Mouse (Mus musculus): ENCODE results near the gene Larp4. TPM values are rescaled to one million over a fixed set of nuclear protein-coding genes. Genes with fewer than 3 reads are reported as not detected.

Gene Larp4
- polyA plus RNA-seq, 1 experiment, result 15.4 TPM

GRCm38 (mm10) chr15:100004677-100005273 lies 34.9 kb downstream of the Larp4 start:
- DNase-seq (ENCODE audit: low spot score), result no peak

GRCm38 (mm10) chr15:100006180-100006579 lies 36.3 kb downstream of the Larp4 start:
- no peak for DNase-seq (ENCODE audit: low spot score)

GRCm38 (mm10) chr15:100018280-100018899 lies 48.5 kb downstream of the Larp4 start:
- DNase-seq (ENCODE audit: low spot score), result no peak

- no peak for DNase-seq (ENCODE audit: low spot score)
Observed at GRCm38 (mm10) chr15:100021175-100021574, 51.3 kb downstream of the Larp4 start.

GRCm38 (mm10) chr15:100022923-100023322 lies 53.1 kb downstream of the Larp4 start:
- no peak for DNase-seq (ENCODE audit: low spot score)

GRCm38 (mm10) chr15:100025076-100025834 lies 55.4 kb downstream of the Larp4 start:
- no peak for DNase-seq (ENCODE audit: low spot score)

GRCm38 (mm10) chr15:100028133-100028532 lies 58.3 kb downstream of the Larp4 start:
- no peak for DNase-seq (ENCODE audit: low spot score)

GRCm38 (mm10) chr15:100029497-100029896 lies 59.6 kb downstream of the Larp4 start:
- DNase-seq (ENCODE audit: low spot score), result no peak

GRCm38 (mm10) chr15:100029900-100030299 lies 60.0 kb downstream of the Larp4 start:
- DNase-seq (ENCODE audit: low spot score), result no peak

DNA sequence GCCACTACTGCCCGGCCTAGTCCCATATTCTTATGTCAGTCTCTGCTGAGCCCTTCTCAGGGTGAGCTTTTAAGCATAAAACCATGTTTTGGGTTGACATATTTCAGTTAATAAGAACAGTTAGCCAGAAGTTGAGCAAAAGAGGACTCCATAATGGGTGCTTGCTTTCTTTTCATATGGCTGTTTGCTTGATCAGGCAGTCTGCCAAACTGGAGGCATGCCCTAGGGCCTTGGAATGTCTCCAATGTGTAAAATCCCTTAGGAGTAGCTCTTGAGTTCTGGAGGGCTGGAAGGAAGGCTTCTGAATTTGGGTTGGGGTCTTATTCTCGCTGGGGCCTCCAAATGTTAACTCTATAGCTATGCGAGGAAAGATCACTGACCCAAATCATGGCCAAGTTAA lies 62.7 kb downstream of the Larp4 start:
- DNase-seq (ENCODE audit: low spot score), result no peak

DNA sequence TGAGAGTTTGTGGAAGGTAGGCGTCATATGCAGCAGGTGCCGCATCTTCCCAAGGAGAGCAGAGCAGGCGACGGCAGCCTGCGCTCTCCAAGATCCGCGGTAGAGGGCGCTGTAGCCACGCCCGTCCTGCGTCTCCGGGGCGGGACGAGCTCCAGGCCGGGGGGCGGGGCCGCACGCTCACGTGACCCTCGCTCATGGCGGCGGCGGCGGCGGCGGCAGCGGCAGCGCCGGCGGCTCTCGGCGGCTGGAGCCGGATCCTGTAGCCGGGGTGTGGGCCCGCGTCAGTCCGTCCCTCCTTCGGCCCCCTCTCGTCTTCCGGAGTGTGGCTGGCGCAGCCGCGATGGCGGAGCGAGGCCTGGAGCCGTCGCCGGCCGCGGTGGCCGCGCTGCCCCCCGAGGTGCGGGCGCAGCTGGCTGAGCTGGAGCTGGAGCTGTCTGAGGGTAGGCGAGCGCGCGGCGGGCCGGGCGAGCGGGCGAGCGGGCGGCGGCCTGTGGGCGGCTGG lies 68.7 kb downstream of the Larp4 start, which contains the start of gene Dip2b:
TSS of gene Dip2b (plus strand) at position 195 of the 502 bp plus-strand sequence.
- peak; percentile 97 for DNase-seq (ENCODE audit: low spot score)

DNA sequence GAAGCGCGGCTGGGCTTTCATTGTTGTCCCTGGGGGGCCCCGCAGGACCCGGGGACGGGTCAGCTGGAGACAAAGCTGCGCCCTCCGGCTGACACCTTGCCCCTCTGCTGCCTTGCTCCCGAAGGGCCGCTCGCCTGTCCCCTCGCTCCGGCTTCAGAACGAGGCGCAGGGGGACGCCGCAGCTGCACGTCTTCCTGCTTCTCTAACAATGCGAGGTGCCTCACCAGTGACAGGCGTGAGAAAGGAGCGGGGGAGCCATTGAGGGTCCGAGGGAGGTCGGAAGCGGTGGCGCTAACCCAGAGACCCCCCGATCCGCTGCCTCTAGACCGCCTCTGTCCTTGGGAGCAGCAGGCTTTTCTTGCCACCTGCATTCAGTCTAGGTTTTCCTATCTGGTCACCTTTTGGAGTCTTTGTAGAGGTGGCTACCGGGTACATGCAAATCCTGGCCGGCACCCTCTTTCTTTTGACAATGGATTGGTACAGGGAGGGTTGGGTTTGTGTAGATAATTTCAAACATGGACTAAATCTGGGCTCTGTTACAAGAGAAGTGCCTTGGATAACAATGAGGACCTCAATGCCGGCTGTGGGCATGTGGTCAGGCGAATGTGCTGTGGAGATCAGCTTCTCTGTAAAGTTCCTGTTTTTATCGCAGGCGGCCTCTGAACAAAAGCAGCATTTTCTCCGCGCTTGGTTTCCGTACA lies 69.3 kb downstream of the Larp4 start:
- no peak for DNase-seq (ENCODE audit: low spot score)

DNA sequence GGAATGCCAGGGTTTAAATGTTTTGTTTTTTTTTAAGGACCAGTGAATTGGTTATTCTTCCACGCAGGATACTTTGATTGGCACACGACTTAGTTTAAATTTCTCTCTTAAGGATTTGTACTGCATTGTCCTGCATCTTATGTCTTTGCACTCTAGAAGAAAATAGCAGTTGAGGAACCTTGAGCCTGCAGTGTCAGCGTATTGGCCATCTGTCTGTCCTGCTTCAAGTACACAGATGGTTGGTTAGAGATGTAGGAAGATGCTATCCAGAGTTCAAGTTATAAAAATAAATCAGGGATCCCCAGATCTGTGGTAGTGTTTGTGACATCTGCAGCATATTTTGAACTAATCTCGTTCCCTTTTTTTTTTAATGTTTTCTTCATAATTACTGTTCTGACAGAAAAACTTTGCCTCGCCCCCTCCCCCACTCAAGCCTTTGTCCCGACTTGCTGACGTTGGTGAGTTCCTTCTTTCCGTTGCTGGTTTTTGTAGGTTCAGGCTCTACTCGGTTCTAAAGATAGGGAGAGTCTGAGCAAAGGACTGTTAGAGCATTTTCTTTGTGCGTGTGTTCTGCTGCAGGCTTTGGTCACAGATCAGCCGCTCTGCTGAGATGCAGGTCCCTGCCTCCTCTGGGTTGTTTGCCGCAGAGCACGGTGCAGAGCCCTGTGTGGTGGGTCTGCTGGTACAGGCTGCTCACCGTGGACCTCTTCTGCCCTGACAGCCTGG lies 70.8 kb downstream of the Larp4 start:
- no peak for DNase-seq (ENCODE audit: low spot score)

GRCm38 (mm10) chr15:100041267-100042047 lies 71.6 kb downstream of the Larp4 start:
- no peak for DNase-seq (ENCODE audit: low spot score)

DNA sequence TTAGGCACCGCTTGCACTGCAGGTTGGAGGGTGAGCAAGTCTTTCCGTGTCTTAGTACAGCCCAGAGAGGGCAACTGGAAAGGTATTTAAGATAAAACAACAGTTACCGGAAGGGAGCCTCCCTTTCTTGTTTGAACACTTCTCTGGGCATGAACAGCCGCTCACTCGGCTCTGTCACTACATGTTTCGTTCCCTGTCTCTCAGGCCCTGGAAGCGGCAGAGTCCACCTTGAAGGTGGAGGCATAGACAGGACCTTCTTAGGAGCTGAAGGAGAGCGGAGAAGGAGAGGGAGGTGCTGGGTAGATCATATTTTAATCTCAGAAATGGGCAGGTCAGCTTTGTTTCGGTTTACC lies 72.2 kb downstream of the Larp4 start:
- no peak for DNase-seq (ENCODE audit: low spot score)

- no peak for DNase-seq (ENCODE audit: low spot score)
Observed at GRCm38 (mm10) chr15:100045576-100045975, 75.7 kb downstream of the Larp4 start.

DNA sequence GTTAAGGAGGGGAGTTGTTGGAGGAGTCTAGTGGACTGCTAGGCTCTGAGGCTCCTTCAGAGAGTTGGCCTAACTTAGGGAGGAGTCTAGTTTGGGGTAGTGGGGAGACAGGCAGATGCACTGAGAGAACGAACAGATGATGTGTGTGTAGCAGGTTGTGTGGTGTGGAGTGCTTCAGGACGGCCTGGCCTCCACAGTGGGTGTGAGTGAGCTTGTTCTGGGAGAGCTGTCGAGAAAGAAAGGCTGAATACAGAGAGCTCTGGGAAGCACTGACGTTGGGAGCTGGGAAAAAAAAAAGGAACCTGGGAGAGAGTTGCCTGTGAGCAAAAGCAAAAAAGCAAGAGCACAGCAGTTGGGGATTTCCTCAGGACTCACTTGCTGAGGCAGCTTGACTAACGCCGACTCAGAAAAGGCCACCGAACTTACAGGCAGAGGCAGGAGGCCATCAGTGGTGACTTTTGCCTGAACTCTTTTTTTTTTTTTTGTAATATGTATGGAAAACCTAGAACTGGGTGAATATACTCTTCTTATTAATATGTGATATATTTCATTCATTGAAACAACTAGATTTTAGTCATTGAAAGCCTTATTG lies 79.7 kb downstream of the Larp4 start:
- DNase-seq (ENCODE audit: low spot score), result no peak

DNA sequence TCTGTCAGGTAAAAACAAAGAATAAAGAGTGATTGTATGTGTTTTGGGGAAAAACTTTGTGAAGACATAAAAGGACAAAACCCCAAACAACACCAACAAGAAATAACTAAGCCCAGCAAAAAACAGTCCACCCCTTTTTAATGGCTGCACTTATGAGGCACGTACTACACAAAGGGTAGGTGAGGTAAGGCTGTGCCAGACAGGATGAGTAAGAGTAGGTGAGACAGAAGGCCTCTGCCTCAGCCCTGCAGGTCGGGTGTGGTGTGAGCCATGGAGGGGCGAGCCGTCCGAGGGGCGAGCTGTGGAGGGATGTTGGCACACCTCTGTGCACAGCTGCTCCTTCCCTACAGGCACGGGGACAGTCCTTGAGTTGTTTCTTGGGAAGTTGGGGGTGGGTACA lies 81.1 kb downstream of the Larp4 start:
- DNase-seq (ENCODE audit: low spot score), result no peak

GRCm38 (mm10) chr15:100052726-100053125 lies 82.9 kb downstream of the Larp4 start:
- no peak for DNase-seq (ENCODE audit: low spot score)

DNA sequence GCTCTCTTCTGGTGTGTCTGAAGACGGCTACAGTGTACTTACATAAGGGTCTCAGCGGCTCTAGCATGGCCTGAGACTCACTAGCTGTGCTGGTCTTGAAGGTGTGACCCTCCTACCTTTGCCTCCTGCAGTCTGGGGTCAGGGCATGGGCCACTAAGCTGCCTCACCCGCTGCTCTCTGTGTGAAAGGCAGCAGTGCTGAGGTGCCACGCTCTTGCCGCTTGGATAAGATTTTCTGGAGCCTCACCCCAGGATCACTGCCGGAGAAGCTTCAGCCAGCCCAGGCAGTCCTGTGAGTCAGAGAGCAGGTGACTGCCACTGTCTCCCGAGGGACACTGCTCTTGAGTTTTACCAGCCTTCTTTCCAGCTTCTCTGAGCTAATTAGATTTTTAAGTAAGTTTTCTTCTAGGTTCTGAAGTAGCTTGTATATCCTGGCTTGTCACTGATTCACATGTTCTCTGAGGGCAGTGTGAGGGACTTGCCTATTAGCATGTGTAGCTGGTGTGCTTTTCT lies 86.6 kb downstream of the Larp4 start:
- DNase-seq (ENCODE audit: low spot score), result no peak

Measured in urinary bladder, adult 2 months (tissue).